Mouse (Mus musculus) small intestine, adult 2 months (tissue): ENCODE measurements around the gene 1110032F04Rik.

Experiments used
- CTCF ChIP-seq: fragments of 200-500 bp; IDR thresholded peaks from 2 replicates; pipeline ENCODE4 v1.5.1; 2012; ENCODE audit warnings: low read depth, mild to moderate bottlenecking, control low read depth, inconsistent platforms, low read length, moderate library complexity, mixed read lengths; ENCODE audit not compliant: insufficient replicate concordance, insufficient read length; ENCODE audit errors: extremely low read depth
- POLR2A ChIP-seq: fragments of 200-500 bp; IDR thresholded peaks from 2 replicates; pipeline ENCODE4 v1.6.1; 2012; ENCODE audit warnings: low read depth, mild to moderate bottlenecking, control low read depth, inconsistent platforms, low read length, moderate library complexity

DNA sequence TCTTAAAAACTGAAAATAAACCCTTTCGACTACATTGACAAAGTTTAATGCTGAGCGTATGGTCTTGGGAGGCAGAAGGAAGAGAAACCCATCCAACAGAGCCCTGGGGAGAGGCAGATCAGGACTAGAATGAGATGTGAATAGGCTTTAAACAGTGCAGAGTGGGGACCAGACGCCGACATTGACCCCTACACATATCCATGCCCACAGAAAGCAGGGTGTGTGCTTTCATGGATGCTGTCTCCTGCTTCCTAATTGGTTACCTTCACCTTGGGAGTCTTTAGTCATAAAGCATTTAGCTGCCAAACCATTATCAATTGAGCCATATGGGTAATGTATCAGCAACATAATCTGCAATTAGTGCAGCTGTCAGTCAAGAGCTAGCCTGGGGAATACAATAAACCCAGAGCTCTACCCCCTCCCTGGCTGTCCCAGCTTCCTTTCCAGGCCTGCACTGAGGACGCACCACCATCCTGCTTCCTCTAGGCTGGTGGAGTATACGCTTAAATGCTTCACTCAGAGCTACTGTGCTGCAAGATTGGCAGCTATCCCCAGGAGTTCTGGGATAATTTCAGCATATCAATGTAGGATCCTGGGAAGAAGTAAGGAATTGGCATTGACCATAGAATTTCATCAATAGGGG is 32.4 kb upstream of the 1110032F04Rik start:
- TF ChIP-seq CTCF = no peak
- no peak for TF ChIP-seq POLR2A
